ENCODE assay signal across 18 mouse cellular contexts in genomic region chr16:17012583-17012982, GRCm38 (mm10). TPM values are rescaled to one million over a fixed set of nuclear protein-coding genes. Genes with fewer than 3 reads are reported as not detected.
DNase-seq lines count a peak whose midpoint lies in the region; ATAC-seq lines count a peak whose summit lies in the region.
"Had no signal": no experiment of that assay in that cellular context is flagged by ENCODE, and none has a peak within 500 bp of the region (broad histone marks: within the 10 kb centered on the region; RNA-seq: fewer than 3 reads in every experiment).

No protein-coding gene starts in this region.

- peaks cover 4% of the 10 kb centered on the region; the same call in 1 of the 2 replicates for H3K36me3 ChIP-seq in splenic B cell, adult 2 months (ENCODE audit: control insufficient read depth, insufficient read depth, low read length, poor library complexity, severe bottlenecking)
- H3K36me3 ChIP-seq in midbrain, embryonic 11.5 days (ENCODE audit: control insufficient read depth, insufficient read depth, low read length) = no peaks in the 10 kb centered on the region
- H3K36me3 ChIP-seq in intestine, embryonic 16.5 days (ENCODE audit: control insufficient read depth, insufficient read depth, low read length) = 0 out of 2 replicates have a peak, but pooled peaks cover 2% of the 10 kb centered on the region

- H3K27ac ChIP-seq in midbrain, embryonic 11.5 days (ENCODE audit: low read depth, low read length) = no peak overlapping the region
- H3K27ac ChIP-seq in intestine, embryonic 16.5 days (ENCODE audit: low read length) = no peak overlapping the region
- H3K27ac ChIP-seq: embryonic facial prominence, embryonic 12.5 days; forebrain, embryonic 12.5 days; heart, embryonic 15.5 days; left cerebral cortex, adult 2 months; limb, embryonic 15.5 days; stomach, embryonic 15.5 days had no signal

- DNase-seq in spleen, postnatal 36 days (ENCODE audit: low spot score in 2 of 2) = peak; percentile 18 to 43
- no peak for DNase-seq in spleen, postnatal 10 days (ENCODE audit: low spot score in 2 of 2)
- peak; percentile 83 for DNase-seq in MEL-GATA-1-ER (ENCODE audit: extremely low read depth, low read depth)
- peak; percentile 15 for DNase-seq in lung, postnatal 10 days
- DNase-seq in splenic B cell, adult 2 months (ENCODE audit: low read depth, low spot score) = peak; percentile 79
- no peak for DNase-seq in midbrain, embryonic 11.5 days (ENCODE audit: low spot score, missing footprints)
- no peak for DNase-seq in kidney, postnatal 25 days
- DNase-seq: adrenal gland, postnatal 14 days; cerebellum, adult 2 months; gastrocnemius, postnatal 10 days; kidney, postnatal 14 days had no signal

- H3K9ac ChIP-seq in midbrain, embryonic 11.5 days (ENCODE audit: low read length) = no peak overlapping the region
- no peak overlapping the region for H3K9ac ChIP-seq in intestine, embryonic 16.5 days (ENCODE audit: low read depth, low read length)
- H3K9ac ChIP-seq: embryonic facial prominence, embryonic 12.5 days; forebrain, embryonic 12.5 days; heart, embryonic 15.5 days; limb, embryonic 15.5 days; stomach, embryonic 15.5 days had no signal

- ATAC-seq in midbrain, embryonic 11.5 days (ENCODE audit: low FRiP score) = no peak
- ATAC-seq in intestine, embryonic 16.5 days = no peak

- no peaks in the 10 kb centered on the region for H3K27me3 ChIP-seq in splenic B cell, adult 2 months (ENCODE audit: control insufficient read depth, insufficient read depth, low read length, poor library complexity, severe bottlenecking)
- H3K27me3 ChIP-seq in midbrain, embryonic 11.5 days (ENCODE audit: control insufficient read depth, insufficient read depth, low read length) = no peaks in the 10 kb centered on the region
- H3K27me3 ChIP-seq in intestine, embryonic 16.5 days (replicated peaks; ENCODE audit: control insufficient read depth, insufficient read depth, low read length) = no peaks in the 10 kb centered on the region
- H3K27me3 ChIP-seq: embryonic facial prominence, embryonic 12.5 days; forebrain, embryonic 12.5 days; heart, embryonic 15.5 days; limb, embryonic 15.5 days; stomach, embryonic 15.5 days had no signal

- 88% methylated on average over 1 of the region's 1 CpGs for WGBS in midbrain, embryonic 11.5 days
- WGBS in intestine, embryonic 16.5 days = 87% methylated on average over 1 of the region's 1 CpGs

- no peaks in the 10 kb centered on the region for H3K4me1 ChIP-seq in midbrain, embryonic 11.5 days (ENCODE audit: control insufficient read depth, insufficient read depth, low read length)
- no peaks in the 10 kb centered on the region for H3K4me1 ChIP-seq in intestine, embryonic 16.5 days (ENCODE audit: control insufficient read depth, insufficient read depth, low read length)
- H3K4me1 ChIP-seq: forebrain, embryonic 12.5 days; heart, embryonic 15.5 days; stomach, embryonic 15.5 days had no signal

- no peak overlapping the region for H3K4me2 ChIP-seq in midbrain, embryonic 11.5 days
- no peak overlapping the region for H3K4me2 ChIP-seq in intestine, embryonic 16.5 days (ENCODE audit: low read depth, low read length)
- H3K4me2 ChIP-seq: embryonic facial prominence, embryonic 12.5 days; forebrain, embryonic 12.5 days; heart, embryonic 15.5 days; limb, embryonic 15.5 days; stomach, embryonic 15.5 days had no signal

- no peak overlapping the region for H3K4me3 ChIP-seq in midbrain, embryonic 11.5 days (ENCODE audit: low read depth, low read length)
- H3K4me3 ChIP-seq in intestine, embryonic 16.5 days (ENCODE audit: low read length) = no peak overlapping the region
- H3K4me3 ChIP-seq: embryonic facial prominence, embryonic 12.5 days; forebrain, embryonic 12.5 days; heart, embryonic 15.5 days; left cerebral cortex, adult 2 months; limb, embryonic 15.5 days; stomach, embryonic 15.5 days had no signal

- H3K9me3 ChIP-seq in midbrain, embryonic 11.5 days (ENCODE audit: control insufficient read depth, low read length) = no peaks in the 10 kb centered on the region
- no peaks in the 10 kb centered on the region for H3K9me3 ChIP-seq in intestine, embryonic 16.5 days (ENCODE audit: control insufficient read depth, low read length)
- H3K9me3 ChIP-seq: embryonic facial prominence, embryonic 12.5 days; forebrain, embryonic 12.5 days; heart, embryonic 15.5 days; limb, embryonic 15.5 days; stomach, embryonic 15.5 days had no signal

RNA-seq across cellular contexts. Expression of gene Mapk1, which starts 29.4 kb away (rescaled TPM):
- polyA plus RNA-seq in midbrain, embryonic 11.5 days (2014; fragmentation: Nextera tagmentation; extraction: Ambion mirVana) = 198 and 214 TPM in 2 replicates
- polyA plus RNA-seq in intestine, embryonic 16.5 days (2015; fragmentation: Nextera tagmentation; extraction: Ambion mirVana) = 129 and 130 TPM in 2 replicates

RNA-seq across cellular contexts. Expression of gene Ypel1, which starts 56.9 kb away (rescaled TPM):
- 123 and 127 TPM in 2 replicates for polyA plus RNA-seq in midbrain, embryonic 11.5 days (2014; fragmentation: Nextera tagmentation; extraction: Ambion mirVana)
- polyA plus RNA-seq in intestine, embryonic 16.5 days (2015; fragmentation: Nextera tagmentation; extraction: Ambion mirVana) = 9.1 and 9.9 TPM in 2 replicates

Comparison
In these comparisons a context has a peak if more than half of its experiments do, and no peak if none do; other contexts are left out.
1. DNase-seq: peak in spleen, postnatal 36 days (2 of 2), MEL-GATA-1-ER (single experiment), lung, postnatal 10 days (single experiment) and splenic B cell, adult 2 months (single experiment); none in spleen, postnatal 10 days (0 of 2), midbrain, embryonic 11.5 days (single experiment) and kidney, postnatal 25 days (0 of 2).
2. RNA of gene Ypel1, which starts 56.9 kb away (polyA plus RNA-seq): 123 to 127 TPM in midbrain, embryonic 11.5 days; 9.1 to 9.9 TPM in intestine, embryonic 16.5 days; every median in the first group is over 10 times any median in the second.